Mouse (Mus musculus) T-helper 17 cell (primary cell): ENCODE data around the gene Kin.

Source experiments
- in situ Hi-C, 2 experiments: fragments of 300-600 bp; cut with MboI, MseI; formaldehyde crosslinking; loops; 1 replicate in 1 of 2; 2 replicates in 1 of 2; pipeline ENCODE4 v1.15.1; 2025; ENCODE audit warnings: high pct_unique_total_duplicates in 2 of 2

The Kin gene

GRCm38 (mm10) chr2:10101180-10101579 lies 20.8 kb downstream of the Kin start:
- in situ Hi-C loops = loop anchor here (5.0 kb wide), 2 partner anchors 186 to 191 kb away; no protein-coding TSS in a partner anchor

- in situ Hi-C loops = no loop called here
Observed at GRCm38 (mm10) chr2:10108535-10109189, 28.3 kb downstream of the Kin start.

- in situ Hi-C loops = no loop called here
Observed at GRCm38 (mm10) chr2:10118751-10119150, 38.4 kb downstream of the Kin start.

GRCm38 (mm10) chr2:10119276-10119675 lies 38.9 kb downstream of the Kin start:
- in situ Hi-C loops = no loop called here

- in situ Hi-C loops = no loop called here
Observed at GRCm38 (mm10) chr2:10121826-10122225, 41.4 kb downstream of the Kin start.

GRCm38 (mm10) chr2:10126122-10126521 lies 45.7 kb downstream of the Kin start:
- in situ Hi-C loops = no loop called here

- in situ Hi-C loops = no loop called here
Observed at GRCm38 (mm10) chr2:10127471-10127870, 47.1 kb downstream of the Kin start.

GRCm38 (mm10) chr2:10128571-10128970 lies 48.2 kb downstream of the Kin start:
- in situ Hi-C loops = no loop called here

- in situ Hi-C loops = no loop called here
Observed at GRCm38 (mm10) chr2:10130341-10130990, 50.1 kb downstream of the Kin start.

- in situ Hi-C loops = no loop called here
Observed at GRCm38 (mm10) chr2:10131296-10131695, 50.9 kb downstream of the Kin start, which contains the start of gene Itih2. Itih2 (minus strand) TSS chr2:10131396.

- in situ Hi-C loops = no loop called here
Observed at GRCm38 (mm10) chr2:10132128-10132527, 51.7 kb downstream of the Kin start.

GRCm38 (mm10) chr2:10133941-10134340 lies 53.5 kb downstream of the Kin start:
- in situ Hi-C loops = no loop called here

GRCm38 (mm10) chr2:10137320-10137719 lies 56.9 kb downstream of the Kin start:
- in situ Hi-C loops = loop anchor here in 1 of 2 experiments (5.0 kb wide), 1 partner anchor 155 kb away; no protein-coding TSS in a partner anchor

GRCm38 (mm10) chr2:10140456-10140855 lies 60.1 kb downstream of the Kin start:
- in situ Hi-C loops = no loop called here
